Mouse (Mus musculus) Muller cell, postnatal 12 days (primary cell): Measurements from ENCODE around the gene C1qtnf1.
"Not testable (repeated sequence)": the region's sequence is repeated elsewhere in the genome, so short reads cannot be mapped to it uniquely, and the experiment has no call there.

ENCODE experiments used
- DNase-seq: peaks from one replicate; pipeline ENCODE4 v3.0.0-alpha.2; 2015; ENCODE audit errors: inconsistent ontology term

C1qtnf1 gene

GRCm38 (mm10) chr11:118427986-118428385, at the start of gene C1qtnf1:
Gene C1qtnf1, plus strand, starts transcription at chr11:118428203.
- DNase-seq, result no peak

GRCm38 (mm10) chr11:118378656-118379055, 49.3 kb upstream of the C1qtnf1 start:
- no peak for DNase-seq

- peak; percentile 83 for DNase-seq
These were observed 48.6 kb upstream of the C1qtnf1 start for GRCm38 (mm10) chr11:118379251-118380009.

GRCm38 (mm10) chr11:118387816-118388215, 40.2 kb upstream of the C1qtnf1 start:
- not testable (repeated sequence) for DNase-seq

GRCm38 (mm10) chr11:118393991-118394390, 34.0 kb upstream of the C1qtnf1 start:
- no peak for DNase-seq

GRCm38 (mm10) chr11:118394538-118394937, 33.5 kb upstream of the C1qtnf1 start:
- no peak for DNase-seq

- DNase-seq, result no peak
These were observed 30.0 kb upstream of the C1qtnf1 start for GRCm38 (mm10) chr11:118397806-118398530.

GRCm38 (mm10) chr11:118399891-118400565, 28.0 kb upstream of the C1qtnf1 start:
- no peak for DNase-seq

GRCm38 (mm10) chr11:118400566-118400936, 27.5 kb upstream of the C1qtnf1 start:
- DNase-seq, result no peak

- DNase-seq, result no peak
These were observed 26.8 kb upstream of the C1qtnf1 start for GRCm38 (mm10) chr11:118401195-118401594.

GRCm38 (mm10) chr11:118401760-118402280, 26.2 kb upstream of the C1qtnf1 start, which contains the start of gene Lgals3bp:
Gene Lgals3bp, minus strand, starts transcription at chr11:118402092.
- DNase-seq, result peak; percentile 79

GRCm38 (mm10) chr11:118403183-118403582, 24.8 kb upstream of the C1qtnf1 start:
- DNase-seq, result no peak

- no peak for DNase-seq
These were observed 23.8 kb upstream of the C1qtnf1 start for GRCm38 (mm10) chr11:118403951-118404899.

- DNase-seq, result no peak
These were observed 22.7 kb upstream of the C1qtnf1 start for GRCm38 (mm10) chr11:118405311-118405710.

GRCm38 (mm10) chr11:118406521-118406920, 21.5 kb upstream of the C1qtnf1 start:
- no peak for DNase-seq

- DNase-seq, result no peak
These were observed 20.6 kb upstream of the C1qtnf1 start for GRCm38 (mm10) chr11:118407318-118407910.

- no peak for DNase-seq
These were observed 19.8 kb upstream of the C1qtnf1 start for GRCm38 (mm10) chr11:118408051-118408740.

GRCm38 (mm10) chr11:118409106-118410072, 18.6 kb upstream of the C1qtnf1 start:
- DNase-seq, result no peak

GRCm38 (mm10) chr11:118410073-118410444, 17.9 kb upstream of the C1qtnf1 start:
- DNase-seq, result no peak
